Mouse (Mus musculus) MEL (cell line): ENCODE data around the gene Sec16b. TPM values are rescaled to one million over a fixed set of nuclear protein-coding genes. Genes with fewer than 3 reads are reported as not detected.

Source experiments
- DNase-seq: peaks from one replicate; pipeline ENCODE4 v3.0.0; 2011; ENCODE audit warnings: low read depth, low spot score
- H3K27ac ChIP-seq: 2 replicates; pipeline ENCODE4 v1.5.1; 2012; ENCODE audit warnings: low read depth, mild to moderate bottlenecking, control low read depth, low read length, moderate library complexity; ENCODE audit not compliant: control insufficient read depth
- H3K27me3 ChIP-seq, 2 experiments: fragments of 150-350 bp in 1 of 2; sonication (generic) in 1 of 2; 2 replicates each; pipeline ENCODE4 v1.6.1; 2012; ENCODE audit warnings: low read length in 2 of 2, mild to moderate bottlenecking in 2 of 2, improper control_type of control experiment in 1 of 2, moderate library complexity in 1 of 2; ENCODE audit not compliant: insufficient read depth in 2 of 2, control insufficient read depth in 1 of 2
- H3K36me3 ChIP-seq, 2 experiments: 2 replicates each; pipeline ENCODE4 v1.6.1; 2012 to 2014; ENCODE audit warnings: low read length in 2 of 2, improper control_type of control experiment in 1 of 2, inconsistent platforms in 1 of 2, mild to moderate bottlenecking in 1 of 2; ENCODE audit not compliant: insufficient read depth in 2 of 2, control insufficient read depth in 1 of 2
- H3K4me1 ChIP-seq, 2 experiments: fragments of 150-350 bp in 1 of 2; sonication (generic) in 1 of 2; 2 replicates each; pipeline ENCODE4 v1.6.1; 2012; ENCODE audit warnings: low read length in 2 of 2, improper control_type of control experiment in 1 of 2, mild to moderate bottlenecking in 1 of 2; ENCODE audit not compliant: insufficient read depth in 2 of 2, control insufficient read depth in 1 of 2
- H3K4me3 ChIP-seq, 2 experiments: fragments of 150-350 bp in 1 of 2; sonication (generic) in 1 of 2; 2 replicates each; pipeline ENCODE4 v1.5.1; 2012; ENCODE audit warnings: low read depth in 2 of 2, low read length in 2 of 2, mild to moderate bottlenecking in 2 of 2, moderate library complexity in 2 of 2, control low read depth in 1 of 2, improper control_type of control experiment in 1 of 2; ENCODE audit not compliant: control insufficient read depth in 1 of 2, insufficient read depth in 1 of 2
- H3K79me2 ChIP-seq: 2 replicates; pipeline ENCODE4 v1.6.1; 2012; ENCODE audit warnings: mild to moderate bottlenecking, low read length, moderate library complexity; ENCODE audit not compliant: control insufficient read depth, poor library complexity, insufficient read depth
- H3K9ac ChIP-seq: 2 replicates; pipeline ENCODE4 v1.6.1; 2012; ENCODE audit warnings: low read depth, mild to moderate bottlenecking, control low read depth, low read length, moderate library complexity; ENCODE audit not compliant: control insufficient read depth, poor library complexity, severe bottlenecking
- H3K9me3 ChIP-seq: fragments of 150-350 bp; sonication (generic); replicated peaks from 2 replicates; pipeline ENCODE4 v1.6.1; 2012; ENCODE audit warnings: mild to moderate bottlenecking, low read length, improper control_type of control experiment, moderate library complexity; ENCODE audit not compliant: insufficient read depth
- BHLHE40 ChIP-seq: IDR thresholded peaks from 2 replicates; pipeline ENCODE4 v1.6.1; 2012; ENCODE audit warnings: low read depth, mild to moderate bottlenecking, inconsistent platforms, low read length, improper control_type of control experiment, borderline replicate concordance
- CHD2 ChIP-seq: IDR thresholded peaks from 2 replicates; pipeline ENCODE4 v1.6.1; 2011; ENCODE audit warnings: low read length, improper control_type of control experiment
- CTCF ChIP-seq, 3 experiments: IDR thresholded peaks in 2 of 3; conservative IDR thresholded peaks in 1 of 3; 2 replicates each; pipeline ENCODE4 v1.5.1; 2011 to 2012; ENCODE audit warnings: low read length in 3 of 3, low read depth in 2 of 3, mild to moderate bottlenecking in 2 of 3, improper control_type of control experiment in 1 of 3, inconsistent platforms in 1 of 3, mixed read lengths in 1 of 3, moderate library complexity in 1 of 3; ENCODE audit not compliant: control insufficient read depth in 1 of 3, insufficient read depth in 1 of 3, poor library complexity in 1 of 3, severe bottlenecking in 1 of 3
- E2F4 ChIP-seq: IDR thresholded peaks from 2 replicates; pipeline ENCODE4 v1.6.1; 2011; ENCODE audit warnings: low read depth, low read length, improper control_type of control experiment, borderline replicate concordance
- ETS1 ChIP-seq: IDR thresholded peaks from 2 replicates; pipeline ENCODE4 v1.6.1; 2012; ENCODE audit warnings: low read depth, mild to moderate bottlenecking, inconsistent platforms, low read length, improper control_type of control experiment, moderate library complexity
- GABPA ChIP-seq: IDR thresholded peaks from 2 replicates; pipeline ENCODE4 v1.6.1; 2012; ENCODE audit warnings: low read depth, mild to moderate bottlenecking, inconsistent platforms, low read length, improper control_type of control experiment, moderate library complexity
- GATA1 ChIP-seq: IDR thresholded peaks from 2 replicates; pipeline ENCODE4 v1.6.1; 2011; ENCODE audit warnings: low read depth, low read length, improper control_type of control experiment
- MYB ChIP-seq: IDR thresholded peaks from 2 replicates; pipeline ENCODE4 v1.6.1; 2011; ENCODE audit warnings: mild to moderate bottlenecking, low read depth, low read length, improper control_type of control experiment
- NRF1 ChIP-seq: IDR thresholded peaks from 2 replicates; pipeline ENCODE4 v1.6.1; 2014; ENCODE audit warnings: low read depth, mild to moderate bottlenecking, inconsistent platforms, low read length, improper control_type of control experiment, moderate library complexity; ENCODE audit not compliant: poor library complexity, insufficient read depth, severe bottlenecking
- POLR2A ChIP-seq, 2 experiments: IDR thresholded peaks; 2 replicates each; pipeline ENCODE4 v1.6.1; 2011 to 2012; ENCODE audit warnings: low read length in 2 of 2, mild to moderate bottlenecking in 2 of 2, control low read depth in 1 of 2, improper control_type of control experiment in 1 of 2, low read depth in 1 of 2, moderate library complexity in 1 of 2; ENCODE audit not compliant: control insufficient read depth in 1 of 2, insufficient read depth in 1 of 2, poor library complexity in 1 of 2
- POLR2AphosphoS2 ChIP-seq: IDR thresholded peaks from 2 replicates; pipeline ENCODE4 v1.6.1; 2011; ENCODE audit warnings: low read length, improper control_type of control experiment
- POLR2AphosphoS5 ChIP-seq: IDR thresholded peaks from 2 replicates; pipeline ENCODE4 v1.6.1; 2012; ENCODE audit warnings: low read depth, borderline replicate concordance, mild to moderate bottlenecking, inconsistent platforms, low read length, moderate library complexity, mixed read lengths
- RAD21 ChIP-seq: IDR thresholded peaks from 2 replicates; pipeline ENCODE4 v1.6.1; 2011; ENCODE audit warnings: mild to moderate bottlenecking, low read depth, low read length, improper control_type of control experiment
- SIN3A ChIP-seq: IDR thresholded peaks from 2 replicates; pipeline ENCODE4 v1.6.1; 2012; ENCODE audit warnings: low read length, improper control_type of control experiment, inconsistent platforms
- TAL1 ChIP-seq: IDR thresholded peaks from 2 replicates; pipeline ENCODE4 v1.6.1; 2012; ENCODE audit warnings: mild to moderate bottlenecking, inconsistent platforms, low read length, moderate library complexity, mixed read lengths
- TBP ChIP-seq: IDR thresholded peaks from 2 replicates; pipeline ENCODE4 v1.8.0; 2011; ENCODE audit warnings: low read depth, low read length, improper control_type of control experiment
- TCF12 ChIP-seq: IDR thresholded peaks from 2 replicates; pipeline ENCODE4 v1.6.1; 2014; ENCODE audit warnings: low read depth, mild to moderate bottlenecking, inconsistent platforms, low read length, improper control_type of control experiment, moderate library complexity
- UBTF ChIP-seq: IDR thresholded peaks from 2 replicates; pipeline ENCODE4 v1.6.1; 2012; ENCODE audit warnings: low read depth, mild to moderate bottlenecking, inconsistent platforms, low read length, improper control_type of control experiment, moderate library complexity, borderline replicate concordance; ENCODE audit not compliant: insufficient read depth
- USF1 ChIP-seq: IDR thresholded peaks from 2 replicates; pipeline ENCODE4 v1.6.1; 2014; ENCODE audit warnings: low read depth, mild to moderate bottlenecking, inconsistent platforms, low read length, improper control_type of control experiment, moderate library complexity
- USF2 ChIP-seq, 2 experiments: IDR thresholded peaks; 2 replicates each; pipeline ENCODE4 v1.6.1; 2011 to 2012; ENCODE audit warnings: improper control_type of control experiment in 2 of 2, low read length in 2 of 2, borderline replicate concordance in 1 of 2, inconsistent platforms in 1 of 2, low read depth in 1 of 2, mild to moderate bottlenecking in 1 of 2; ENCODE audit not compliant: insufficient read depth in 1 of 2
- ZMIZ1 ChIP-seq: IDR thresholded peaks from 2 replicates; pipeline ENCODE4 v1.6.1; 2012; ENCODE audit warnings: low read depth, mild to moderate bottlenecking, inconsistent platforms, low read length, improper control_type of control experiment, moderate library complexity
- polyA plus RNA-seq, 2 experiments: library from polyadenylated mRNA; stranded (reverse) in 1 of 2; unstranded in 1 of 2; fragments of >175 nt in 1 of 2; fragments of >200 nt in 1 of 2; gene quantifications; 2 replicates each; pipeline versions ENCODE4 v1.2.1 to v1.2.4; 2012; ENCODE audit warnings: low replicate concordance in 2 of 2, low read depth in 1 of 2; ENCODE audit not compliant: insufficient read length in 2 of 2, insufficient read depth in 1 of 2, missing spikeins in 1 of 2
- total RNA-seq: library from RNA; depleted of rRNA; stranded (reverse); fragments of 300-350 nt; gene quantifications from 2 replicates; pipeline ENCODE4 v1.2.3, GENCODE M21; 2012; rRNA removed

Gene Sec16b
- total RNA-seq (0.03 and 0.04 TPM in 2 replicates), polyA plus RNA-seq (under 1 TPM in 1 of 2 experiments, not detected in 1; 0.03 TPM)

GRCm38 (mm10) chr1:157506522-157506921 is at the start of gene Sec16b:
TSS of gene Sec16b (plus strand) at chr1:157506728.
- Histone ChIP-seq H3K9me3 (no peaks in the 10 kb centered on the region), H3K36me3 (peaks cover 0 to 2% of the 10 kb centered on the region in 2 experiments; a peak in 1 of 4 replicates), H3K27ac (no peak within 1 kb of the TSS), H3K27me3 (no peaks in the 10 kb centered on the region), H3K4me1 (no peaks in the 10 kb centered on the region; a peak in 1 of 4 replicates)
- TF ChIP-seq TCF12 (no peak), CTCF (IDR thresholded peaks at IDR 0.05 in 2 of 3, conservative IDR thresholded peaks at IDR 0.05 in 1 of 3; ENCODE audit: control insufficient read depth in 1 of 3, insufficient read depth in 1 of 3, low read depth in 2 of 3, low read length in 3 of 3, poor library complexity in 1 of 3, severe bottlenecking in 1 of 3) (no peak), GABPA (no peak), POLR2AphosphoS5 (no peak), POLR2A (IDR thresholded peaks at IDR 0.05; ENCODE audit: control insufficient read depth in 1 of 2, insufficient read depth in 1 of 2, low read depth in 1 of 2, low read length in 2 of 2, poor library complexity in 1 of 2) (no peak), ETS1 (no peak), USF2 (IDR thresholded peaks at IDR 0.05; ENCODE audit: borderline replicate concordance in 1 of 2, insufficient read depth in 1 of 2, low read depth in 1 of 2, low read length in 2 of 2) (no peak), SIN3A (no peak), ZMIZ1 (no peak), BHLHE40 (no peak), CHD2 (no peak), TAL1 (no peak), GATA1 (no peak), E2F4 (no peak), TBP (no peak), NRF1 (no peak), UBTF (no peak)
- TF ChIP-seq, all 39 proteins: peak for 0
- H3K9ac ChIP-seq = no peak within 1 kb of the TSS
- H3K4me3 ChIP-seq = no peak within 1 kb of the TSS
- DNase-seq = no peak
- H3K79me2 ChIP-seq = no peaks in the 10 kb centered on the region

- Histone ChIP-seq H3K79me2 (no peaks in the 10 kb centered on the region), H3K9ac (no peak overlapping the region), H3K36me3 (peaks cover 0 to 5% of the 10 kb centered on the region in 2 experiments; a peak in 2 of 4 replicates), H3K4me1 (peaks cover 0 to 7% of the 10 kb centered on the region in 2 experiments; a peak in 2 of 4 replicates), H3K4me3 (no peak overlapping the region), H3K9me3 (no peaks in the 10 kb centered on the region), H3K27ac (no peak overlapping the region), H3K27me3 (no peaks in the 10 kb centered on the region)
- TF ChIP-seq USF1 = no peak
- TF ChIP-seq GATA1 = no peak
- no peak for TF ChIP-seq POLR2AphosphoS2
- TF ChIP-seq MYB = no peak
- TF ChIP-seq RAD21 = no peak
- TF ChIP-seq CTCF (IDR thresholded peaks at IDR 0.05 in 2 of 3, conservative IDR thresholded peaks at IDR 0.05 in 1 of 3; ENCODE audit: control insufficient read depth in 1 of 3, insufficient read depth in 1 of 3, low read depth in 2 of 3, low read length in 3 of 3, poor library complexity in 1 of 3, severe bottlenecking in 1 of 3) = no peak
- TF ChIP-seq CHD2 = no peak
- no peak for DNase-seq
Observed at GRCm38 (mm10) chr1:157457789-157458188, 48.7 kb upstream of the Sec16b start.
